Mouse (Mus musculus): ENCODE data around the gene Capn10. TPM values are rescaled to one million over a fixed set of nuclear protein-coding genes. Genes with fewer than 3 reads are reported as not detected.
A peak's percentile ranks its signal among the peaks of the same experiment; 100 is the strongest.

Capn10 gene
- polyA plus RNA-seq (2015; fragmentation: Nextera tagmentation; extraction: Ambion mirVana), result 28.2 and 34.4 TPM in 2 replicates

GRCm38 (mm10) chr1:92934182-92934827 is at the start of gene Capn10:
Gene Capn10 (plus strand): TSS chr1:92934376.
- peak within 1 kb of the TSS; percentile 86 for H3K9ac ChIP-seq
- WGBS, result under 1% methylated on average over 45 of the region's 45 CpGs
- H3K36me3 ChIP-seq, result 0 out of 2 replicates have a peak, but pooled peaks cover 7% of the 10 kb centered on the region
- peak within 1 kb of the TSS; percentile 87 for H3K4me2 ChIP-seq (replicated peaks)
- peak within 1 kb of the TSS; percentile 98 for H3K27ac ChIP-seq
- no peaks in the 10 kb centered on the region for H3K27me3 ChIP-seq (replicated peaks)
- ATAC-seq, result peak; percentile 99
- H3K4me1 ChIP-seq (replicated peaks), result peaks cover 16% of the 10 kb centered on the region
- peak within 1 kb of the TSS; percentile 69 for H3K4me3 ChIP-seq (replicated peaks)
- no peaks in the 10 kb centered on the region for H3K9me3 ChIP-seq

- no peak overlapping the region for H3K27ac ChIP-seq
- no peak overlapping the region for H3K9ac ChIP-seq
- H3K4me1 ChIP-seq (replicated peaks), result no peaks in the 10 kb centered on the region
- H3K4me2 ChIP-seq (replicated peaks), result no peak overlapping the region
- 70% methylated on average over 7 of the region's 7 CpGs for WGBS
- no peak overlapping the region for H3K4me3 ChIP-seq (replicated peaks)
- ATAC-seq, result no peak
- no peaks in the 10 kb centered on the region for H3K36me3 ChIP-seq
- no peaks in the 10 kb centered on the region for H3K9me3 ChIP-seq
- H3K27me3 ChIP-seq (replicated peaks), result no peaks in the 10 kb centered on the region
Measured at GRCm38 (mm10) chr1:92888901-92889655, 45.1 kb upstream of the Capn10 start.

- H3K4me1 ChIP-seq (replicated peaks), result no peaks in the 10 kb centered on the region
- no peaks in the 10 kb centered on the region for H3K36me3 ChIP-seq
- no peak overlapping the region for H3K9ac ChIP-seq
- no peak for ATAC-seq
- no peak overlapping the region for H3K4me3 ChIP-seq (replicated peaks)
- no peaks in the 10 kb centered on the region for H3K27me3 ChIP-seq (replicated peaks)
- H3K9me3 ChIP-seq, result no peaks in the 10 kb centered on the region
- WGBS, result 67% methylated on average over 3 of the region's 3 CpGs
- H3K4me2 ChIP-seq (replicated peaks), result no peak overlapping the region
- no peak overlapping the region for H3K27ac ChIP-seq
Measured at GRCm38 (mm10) chr1:92892791-92893190, 41.4 kb upstream of the Capn10 start.

GRCm38 (mm10) chr1:92893896-92894295 is 40.3 kb upstream of the Capn10 start:
- no peak for ATAC-seq
- Histone ChIP-seq H3K4me2 (replicated peaks) (no peak overlapping the region), H3K4me1 (replicated peaks) (no peaks in the 10 kb centered on the region), H3K27ac (no peak overlapping the region), H3K9ac (no peak overlapping the region), H3K4me3 (replicated peaks) (no peak overlapping the region), H3K27me3 (replicated peaks) (no peaks in the 10 kb centered on the region), H3K36me3 (no peaks in the 10 kb centered on the region), H3K9me3 (no peaks in the 10 kb centered on the region)
- WGBS, result 76% methylated on average over 3 of the region's 3 CpGs

DNA sequence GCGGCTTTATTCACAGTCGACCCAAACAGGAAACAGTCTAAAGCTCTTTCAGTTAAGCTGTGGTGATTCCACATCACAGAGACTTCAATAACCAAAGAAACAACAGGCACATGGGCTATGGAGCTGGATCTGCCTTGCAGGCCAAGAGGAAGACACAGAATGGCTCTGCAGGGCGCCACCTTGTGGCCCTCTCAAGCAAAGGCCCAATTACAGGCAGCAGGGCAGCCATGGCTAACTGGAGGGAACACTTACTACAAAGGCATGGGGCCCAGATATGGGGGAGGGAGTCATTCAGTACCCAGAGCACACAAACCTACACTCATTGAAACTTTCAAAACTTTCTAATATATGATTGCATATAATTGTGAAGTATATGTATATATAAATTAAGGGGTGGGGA is 39.1 kb upstream of the Capn10 start:
- ATAC-seq, result no peak; the same call in 1 of the 2 replicates

DNA sequence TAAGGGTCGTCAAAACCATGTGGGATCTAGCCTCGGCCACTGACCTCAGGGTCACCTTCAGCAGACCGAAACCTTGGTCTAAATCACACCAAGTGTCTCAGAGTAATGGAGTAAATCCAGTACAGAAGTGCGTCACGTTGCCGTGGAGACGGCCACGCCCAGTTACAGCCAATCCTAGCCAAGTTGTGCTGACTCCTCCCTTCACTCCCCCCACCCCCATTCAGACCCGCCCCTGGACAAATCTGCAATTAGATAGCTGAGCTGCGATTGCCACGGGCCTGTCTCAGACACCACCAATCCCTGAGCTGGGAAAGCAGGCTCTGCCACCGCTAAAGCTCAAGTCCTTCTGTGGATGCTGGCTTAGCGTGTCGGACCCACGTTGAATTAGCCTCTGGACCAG is 31.4 kb upstream of the Capn10 start, which contains the start of gene Ankmy1:
Gene Ankmy1 (minus strand): TSS at position 121 of the 400 bp plus-strand sequence.
- no peaks in the 10 kb centered on the region for H3K9me3 ChIP-seq
- peaks cover 13% of the 10 kb centered on the region for H3K4me1 ChIP-seq (replicated peaks)
- 0 out of 2 replicates have a peak, but pooled peaks cover 6% of the 10 kb centered on the region for H3K27me3 ChIP-seq (replicated peaks)
- H3K4me3 ChIP-seq (replicated peaks), result peak within 1 kb of the TSS; percentile 19
- H3K9ac ChIP-seq, result no peak within 1 kb of the TSS
- H3K27ac ChIP-seq, result no peak within 1 kb of the TSS
- no peaks in the 10 kb centered on the region for H3K36me3 ChIP-seq
- peak within 1 kb of the TSS; percentile 56 for H3K4me2 ChIP-seq (replicated peaks)
- peak; percentile 57 for ATAC-seq
- WGBS, result 2% methylated on average over 15 of the region's 15 CpGs

More for the DNA sequence above, 39.1 kb upstream of the Capn10 start:
- H3K9me3 ChIP-seq, result no peaks in the 10 kb centered on the region
- no peak overlapping the region for H3K27ac ChIP-seq
- WGBS, result 12% methylated on average over 3 of the region's 3 CpGs
- 0 out of 2 replicates have a peak, but pooled peaks cover 6% of the 10 kb centered on the region for H3K27me3 ChIP-seq (replicated peaks)
- no peaks in the 10 kb centered on the region for H3K36me3 ChIP-seq
- H3K4me2 ChIP-seq (replicated peaks), result no peak overlapping the region
- H3K9ac ChIP-seq, result no peak overlapping the region
- H3K4me1 ChIP-seq (replicated peaks), result no peaks in the 10 kb centered on the region
- H3K4me3 ChIP-seq (replicated peaks), result no peak overlapping the region

GRCm38 (mm10) chr1:92903627-92904026 is 30.5 kb upstream of the Capn10 start:
- WGBS, result 73% methylated on average over 4 of the region's 4 CpGs
- peaks cover 15% of the 10 kb centered on the region for H3K4me1 ChIP-seq (replicated peaks)
- ATAC-seq, result no peak

GRCm38 (mm10) chr1:92905703-92906310 is 28.4 kb upstream of the Capn10 start:
- H3K4me2 ChIP-seq (replicated peaks), result no peak overlapping the region
- H3K9ac ChIP-seq, result no peak overlapping the region
- no peaks in the 10 kb centered on the region for H3K9me3 ChIP-seq
- no peak overlapping the region for H3K27ac ChIP-seq
- no peaks in the 10 kb centered on the region for H3K36me3 ChIP-seq
- WGBS, result 91% methylated on average over 2 of the region's 2 CpGs
- peaks cover 21% of the 10 kb centered on the region for H3K4me1 ChIP-seq (replicated peaks)
- no peaks in the 10 kb centered on the region for H3K27me3 ChIP-seq (replicated peaks)
- no peak overlapping the region for H3K4me3 ChIP-seq (replicated peaks)
- no peak for ATAC-seq

More at GRCm38 (mm10) chr1:92903627-92904026, 30.5 kb upstream of the Capn10 start:
- H3K4me3 ChIP-seq (replicated peaks), result no peak overlapping the region
- no peak overlapping the region for H3K9ac ChIP-seq
- H3K4me2 ChIP-seq (replicated peaks), result no peak overlapping the region
- no peaks in the 10 kb centered on the region for H3K36me3 ChIP-seq
- no peak overlapping the region for H3K27ac ChIP-seq
- H3K9me3 ChIP-seq, result no peaks in the 10 kb centered on the region
- 0 out of 2 replicates have a peak, but pooled peaks cover 6% of the 10 kb centered on the region for H3K27me3 ChIP-seq (replicated peaks)

DNA sequence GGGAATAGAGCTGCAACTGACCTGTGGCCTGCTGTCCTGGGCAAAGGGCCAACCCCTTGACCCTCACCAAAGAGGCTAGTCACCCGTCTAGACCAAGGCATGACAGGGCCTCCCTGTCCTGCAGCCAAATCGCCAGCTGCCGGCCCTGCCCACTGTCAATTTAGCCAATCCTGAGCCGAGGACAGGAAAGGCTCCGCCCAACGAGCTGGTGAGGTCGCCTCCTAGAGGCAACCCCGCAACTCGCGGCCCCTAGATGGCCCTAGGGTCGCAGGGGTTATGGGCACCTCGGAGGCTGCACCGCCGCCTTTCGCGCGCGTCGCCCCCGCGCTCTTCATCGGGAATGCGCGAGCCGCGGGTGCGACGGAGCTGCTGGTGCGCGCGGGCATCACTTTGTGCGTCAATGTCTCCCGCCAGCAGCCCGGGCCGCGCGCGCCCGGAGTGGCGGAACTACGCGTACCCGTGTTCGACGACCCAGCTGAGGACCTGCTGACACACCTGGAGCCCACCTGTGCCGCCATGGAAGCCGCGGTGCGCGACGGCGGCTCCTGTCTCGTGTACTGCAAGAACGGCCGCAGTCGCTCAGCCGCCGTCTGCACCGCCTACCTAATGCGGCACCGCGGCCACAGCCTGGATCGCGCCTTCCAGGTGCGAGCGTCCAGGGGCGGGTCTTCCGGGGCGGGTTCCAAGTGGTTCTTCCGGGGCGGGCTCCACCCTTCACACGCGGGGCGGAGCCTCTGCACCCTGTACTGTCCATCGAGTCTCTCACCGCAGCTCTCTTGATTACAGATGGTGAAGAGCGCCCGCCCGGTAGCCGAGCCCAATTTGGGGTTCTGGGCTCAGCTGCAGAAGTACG is 27.2 kb upstream of the Capn10 start, which contains the start of gene Dusp28:
Gene Dusp28 (plus strand): TSS at position 203 of the 853 bp plus-strand sequence.
- under 1% methylated on average over 81 of the region's 81 CpGs for WGBS

DNA sequence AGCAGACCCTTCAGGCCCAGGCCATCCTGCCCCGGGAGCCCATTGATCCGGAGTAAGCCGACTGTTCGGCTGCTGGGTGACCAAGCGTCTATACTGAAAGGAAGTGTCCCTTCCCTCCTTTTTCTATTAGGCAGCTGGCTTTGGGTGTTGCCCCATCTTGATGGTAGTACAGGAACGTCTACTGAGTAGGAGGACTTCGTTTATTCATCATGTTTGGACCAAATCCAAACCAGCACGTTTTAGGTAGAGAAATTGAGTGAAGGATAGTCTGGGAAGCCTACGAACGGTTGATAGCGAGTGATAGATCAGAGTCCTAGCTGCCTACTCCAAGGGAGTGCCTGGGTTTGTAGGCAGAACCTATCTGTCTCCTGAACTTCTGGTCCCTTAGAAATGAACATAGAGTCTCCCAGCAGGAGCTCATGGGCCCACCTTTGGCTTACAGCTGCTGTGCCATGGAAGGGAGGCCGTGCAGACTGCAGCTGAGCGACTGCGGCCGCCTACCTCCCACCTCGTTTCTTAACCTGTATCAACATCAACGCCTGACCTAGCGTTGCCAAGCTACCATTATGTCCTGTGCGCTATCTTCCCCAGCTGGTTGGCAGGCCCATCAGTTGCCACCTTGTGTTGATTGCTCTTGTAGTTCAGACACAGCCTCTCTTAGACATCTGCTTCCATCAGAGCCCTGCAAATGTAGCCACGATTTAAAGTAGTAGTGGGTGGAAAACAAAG is 26.4 kb upstream of the Capn10 start:
- Histone ChIP-seq H3K36me3 (no peaks in the 10 kb centered on the region), H3K4me2 (replicated peaks) (peak overlapping the region; percentile 86), H3K27me3 (replicated peaks) (no peaks in the 10 kb centered on the region), H3K9me3 (no peaks in the 10 kb centered on the region), H3K27ac (peak overlapping the region; percentile 55; the same call in 1 of the 2 replicates), H3K9ac (peak overlapping the region; percentile 60), H3K4me1 (replicated peaks) (peaks cover 34% of the 10 kb centered on the region), H3K4me3 (replicated peaks) (peak overlapping the region; percentile 67)
- no peak; the same call in 1 of the 2 replicates for ATAC-seq
- 43% methylated on average over 20 of the region's 20 CpGs for WGBS

More for the DNA sequence above, 27.2 kb upstream of the Capn10 start, which contains the start of gene Dusp28:
- peak within 1 kb of the TSS; percentile 67 for H3K4me3 ChIP-seq (replicated peaks)
- H3K27me3 ChIP-seq (replicated peaks), result no peaks in the 10 kb centered on the region
- H3K4me2 ChIP-seq (replicated peaks), result peak within 1 kb of the TSS; percentile 86
- no peaks in the 10 kb centered on the region for H3K36me3 ChIP-seq
- peaks cover 31% of the 10 kb centered on the region for H3K4me1 ChIP-seq (replicated peaks)
- ATAC-seq, result peak; percentile 91
- peak within 1 kb of the TSS; percentile 60 for H3K9ac ChIP-seq
- no peaks in the 10 kb centered on the region for H3K9me3 ChIP-seq
- peak within 1 kb of the TSS; percentile 91 for H3K27ac ChIP-seq

DNA sequence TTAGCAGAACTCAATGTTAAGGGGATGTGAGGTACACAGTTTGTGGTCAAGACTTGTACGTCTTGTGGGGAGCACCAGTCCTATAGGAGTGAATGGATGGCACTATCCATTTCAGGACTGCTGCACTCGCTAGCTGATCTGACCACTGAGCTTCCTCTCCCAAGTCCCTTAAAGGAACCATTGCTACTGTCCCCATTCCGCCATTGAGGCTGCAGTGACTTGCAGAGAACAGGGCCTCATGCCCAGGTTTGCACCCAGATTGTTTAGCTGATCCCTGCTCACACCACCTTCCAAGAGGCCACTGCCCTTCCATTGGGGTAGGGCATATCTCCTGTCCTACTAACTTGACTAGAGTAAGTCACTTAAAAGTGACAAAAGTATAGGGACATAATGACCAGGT is 25.5 kb upstream of the Capn10 start:
- Histone ChIP-seq H3K27me3 (replicated peaks) (no peaks in the 10 kb centered on the region), H3K9me3 (no peaks in the 10 kb centered on the region), H3K27ac (no peak overlapping the region), H3K4me2 (replicated peaks) (no peak overlapping the region), H3K9ac (no peak overlapping the region), H3K4me3 (replicated peaks) (no peak overlapping the region), H3K36me3 (no peaks in the 10 kb centered on the region), H3K4me1 (replicated peaks) (peaks cover 32% of the 10 kb centered on the region)
- 96% methylated on average over 3 of the region's 3 CpGs for WGBS
- no peak for ATAC-seq
